Mouse (Mus musculus) R1 (cell line): Measurements from ENCODE around the gene Coro1b.

Experiments used
- DNase-seq: peaks from one replicate; pipeline ENCODE4 v3.0.0-alpha.2; 2018; ENCODE audit warnings: low read depth, low spot score

The Coro1b gene

GRCm38 (mm10) chr19:4156073-4156579 is 7.7 kb downstream of the Coro1b start:
- no peak for DNase-seq

- no peak for DNase-seq
Observed at GRCm38 (mm10) chr19:4156771-4157170, 8.4 kb downstream of the Coro1b start.

- DNase-seq: no peak
Observed at GRCm38 (mm10) chr19:4159049-4159448, 10.6 kb downstream of the Coro1b start.

- DNase-seq: peak; percentile 97
Observed at GRCm38 (mm10) chr19:4162646-4163542, 14.5 kb downstream of the Coro1b start, which contains the start of gene Rps6kb2. Gene Rps6kb2 (minus strand): TSS chr19:4163354.

GRCm38 (mm10) chr19:4163543-4163887 is 15.1 kb downstream of the Coro1b start:
- no peak for DNase-seq

GRCm38 (mm10) chr19:4164100-4164499 is 15.7 kb downstream of the Coro1b start:
- no peak for DNase-seq

GRCm38 (mm10) chr19:4164721-4165120 is 16.3 kb downstream of the Coro1b start:
- DNase-seq: no peak

GRCm38 (mm10) chr19:4166678-4167476 is 18.5 kb downstream of the Coro1b start:
- DNase-seq: no peak

- DNase-seq: peak; percentile 98
Observed at GRCm38 (mm10) chr19:4169378-4169784, 21.0 kb downstream of the Coro1b start.

GRCm38 (mm10) chr19:4169810-4170209 is 21.4 kb downstream of the Coro1b start:
- DNase-seq: no peak

- DNase-seq: no peak
Observed at GRCm38 (mm10) chr19:4170723-4171392, 22.4 kb downstream of the Coro1b start.

- DNase-seq: no peak
Observed at GRCm38 (mm10) chr19:4171393-4172290, 23.2 kb downstream of the Coro1b start.

GRCm38 (mm10) chr19:4172925-4173324 is 24.5 kb downstream of the Coro1b start:
- no peak for DNase-seq

GRCm38 (mm10) chr19:4175368-4175947 is 27.0 kb downstream of the Coro1b start, which contains the start of gene Carns1:
Gene Carns1 (minus strand): TSS chr19:4175479.
- peak; percentile 26 for DNase-seq

GRCm38 (mm10) chr19:4180411-4180810 is 32.0 kb downstream of the Coro1b start:
- DNase-seq: no peak

GRCm38 (mm10) chr19:4181892-4182291 is 33.5 kb downstream of the Coro1b start:
- DNase-seq: peak; percentile 73

- no peak for DNase-seq
Observed at GRCm38 (mm10) chr19:4183689-4184088, 35.3 kb downstream of the Coro1b start.

- peak; percentile 79 for DNase-seq
Observed at GRCm38 (mm10) chr19:4184976-4185975, 36.9 kb downstream of the Coro1b start.

- DNase-seq: no peak
Observed at GRCm38 (mm10) chr19:4187303-4187702, 38.9 kb downstream of the Coro1b start.
